Mouse (Mus musculus): Measurements from ENCODE around the gene Bod1.
A peak's percentile ranks its signal among the peaks of the same experiment; 100 is the strongest.

Gene Bod1

GRCm38 (mm10) chr11:31671354-31672169, at the start of gene Bod1:
TSS of gene Bod1 (minus strand) at chr11:31671885.
- peak; percentile 93 to 96 for DNase-seq

GRCm38 (mm10) chr11:31719090-31719489, 47.4 kb upstream of the Bod1 start:
- no peak for DNase-seq

- no peak for DNase-seq
These were observed 46.4 kb upstream of the Bod1 start for GRCm38 (mm10) chr11:31717926-31718735.

GRCm38 (mm10) chr11:31713641-31714121, 42.0 kb upstream of the Bod1 start:
- peak; percentile 77 to 85 for DNase-seq

GRCm38 (mm10) chr11:31713116-31713515, 41.4 kb upstream of the Bod1 start:
- peak in 1 of 2 experiments; percentile 35 for DNase-seq

GRCm38 (mm10) chr11:31707771-31708170, 36.1 kb upstream of the Bod1 start:
- no peak for DNase-seq

GRCm38 (mm10) chr11:31703173-31703572, 31.5 kb upstream of the Bod1 start:
- peak in 1 of 2 experiments; percentile 38 for DNase-seq

GRCm38 (mm10) chr11:31701901-31702300, 30.2 kb upstream of the Bod1 start:
- peak; percentile 49 to 64 for DNase-seq

GRCm38 (mm10) chr11:31699502-31699901, 27.8 kb upstream of the Bod1 start:
- DNase-seq: no peak

- peak in 1 of 2 experiments; percentile 32 for DNase-seq
These were observed 23.1 kb upstream of the Bod1 start for GRCm38 (mm10) chr11:31694801-31695200.

GRCm38 (mm10) chr11:31694109-31694508, 22.4 kb upstream of the Bod1 start:
- DNase-seq: no peak

GRCm38 (mm10) chr11:31693322-31693721, 21.6 kb upstream of the Bod1 start:
- no peak for DNase-seq

GRCm38 (mm10) chr11:31688956-31689355, 17.3 kb upstream of the Bod1 start:
- no peak for DNase-seq

- peak; percentile 42 to 55 for DNase-seq
These were observed 13.4 kb upstream of the Bod1 start for GRCm38 (mm10) chr11:31684913-31685567.

GRCm38 (mm10) chr11:31684126-31684525, 12.4 kb upstream of the Bod1 start:
- no peak for DNase-seq

- DNase-seq: peak in 1 of 2 experiments; percentile 45
These were observed 8.2 kb upstream of the Bod1 start for GRCm38 (mm10) chr11:31679840-31680381.

GRCm38 (mm10) chr11:31677309-31677708, 5.6 kb upstream of the Bod1 start:
- no peak for DNase-seq

GRCm38 (mm10) chr11:31676661-31677252, 5.1 kb upstream of the Bod1 start:
- DNase-seq: peak in 1 of 2 experiments; percentile 12

GRCm38 (mm10) chr11:31675430-31675829, 3.7 kb upstream of the Bod1 start:
- DNase-seq: peak; percentile 34 to 56

GRCm38 (mm10) chr11:31672170-31672563, 482 bp upstream of the Bod1 start:
- no peak for DNase-seq

GRCm38 (mm10) chr11:31670468-31670921, 1.2 kb downstream of the Bod1 start:
- DNase-seq: peak in 1 of 2 experiments; percentile 36

All from kidney, postnatal 4 days (tissue).